Mouse (Mus musculus) Muller cell, postnatal 12 days (primary cell): ENCODE measurements around the gene Ptpn13.

Source experiments
- DNase-seq: peaks from one replicate; pipeline ENCODE4 v3.0.0-alpha.2; 2015; ENCODE audit errors: inconsistent ontology term

Ptpn13 gene

GRCm38 (mm10) chr5:103458411-103458810 is 33.4 kb downstream of the Ptpn13 start:
- peak; percentile 15 for DNase-seq

- no peak for DNase-seq
These were observed 34.1 kb downstream of the Ptpn13 start for GRCm38 (mm10) chr5:103458959-103459675.

GRCm38 (mm10) chr5:103460903-103461302 is 35.9 kb downstream of the Ptpn13 start:
- DNase-seq, result no peak

GRCm38 (mm10) chr5:103463661-103464219 is 38.7 kb downstream of the Ptpn13 start:
- no peak for DNase-seq

GRCm38 (mm10) chr5:103464329-103464728 is 39.3 kb downstream of the Ptpn13 start:
- no peak for DNase-seq

- DNase-seq, result no peak
These were observed 39.8 kb downstream of the Ptpn13 start for GRCm38 (mm10) chr5:103464771-103465170.

- DNase-seq, result no peak
These were observed 47.7 kb downstream of the Ptpn13 start for GRCm38 (mm10) chr5:103472670-103473069.

GRCm38 (mm10) chr5:103473467-103474096 is 48.6 kb downstream of the Ptpn13 start:
- no peak for DNase-seq

GRCm38 (mm10) chr5:103474259-103474658 is 49.3 kb downstream of the Ptpn13 start:
- DNase-seq, result no peak

GRCm38 (mm10) chr5:103475503-103475902 is 50.5 kb downstream of the Ptpn13 start:
- DNase-seq, result no peak

- no peak for DNase-seq
These were observed 54.5 kb downstream of the Ptpn13 start for GRCm38 (mm10) chr5:103479503-103479902.

- no peak for DNase-seq
These were observed 56.2 kb downstream of the Ptpn13 start for GRCm38 (mm10) chr5:103481222-103481621.

GRCm38 (mm10) chr5:103487001-103487400 is 62.0 kb downstream of the Ptpn13 start:
- no peak for DNase-seq

- no peak for DNase-seq
These were observed 66.0 kb downstream of the Ptpn13 start for GRCm38 (mm10) chr5:103490964-103491363.

GRCm38 (mm10) chr5:103491788-103492187 is 66.8 kb downstream of the Ptpn13 start:
- DNase-seq, result no peak

GRCm38 (mm10) chr5:103497061-103497460 is 72.1 kb downstream of the Ptpn13 start:
- DNase-seq, result no peak

- no peak for DNase-seq
These were observed 72.5 kb downstream of the Ptpn13 start for GRCm38 (mm10) chr5:103497480-103497879.

GRCm38 (mm10) chr5:103499305-103499704 is 74.3 kb downstream of the Ptpn13 start:
- DNase-seq, result peak; percentile 50

- DNase-seq, result no peak
These were observed 76.1 kb downstream of the Ptpn13 start for GRCm38 (mm10) chr5:103501076-103501475.

GRCm38 (mm10) chr5:103501839-103502238 is 76.8 kb downstream of the Ptpn13 start:
- no peak for DNase-seq

- no peak for DNase-seq
These were observed 88.2 kb downstream of the Ptpn13 start for GRCm38 (mm10) chr5:103513162-103513561.

GRCm38 (mm10) chr5:103514441-103514840 is 89.4 kb downstream of the Ptpn13 start:
- no peak for DNase-seq

- no peak for DNase-seq
These were observed 90.9 kb downstream of the Ptpn13 start for GRCm38 (mm10) chr5:103515876-103516275.
